22 mouse cellular contexts compared by ENCODE assay signal in the genomic region with DNA sequence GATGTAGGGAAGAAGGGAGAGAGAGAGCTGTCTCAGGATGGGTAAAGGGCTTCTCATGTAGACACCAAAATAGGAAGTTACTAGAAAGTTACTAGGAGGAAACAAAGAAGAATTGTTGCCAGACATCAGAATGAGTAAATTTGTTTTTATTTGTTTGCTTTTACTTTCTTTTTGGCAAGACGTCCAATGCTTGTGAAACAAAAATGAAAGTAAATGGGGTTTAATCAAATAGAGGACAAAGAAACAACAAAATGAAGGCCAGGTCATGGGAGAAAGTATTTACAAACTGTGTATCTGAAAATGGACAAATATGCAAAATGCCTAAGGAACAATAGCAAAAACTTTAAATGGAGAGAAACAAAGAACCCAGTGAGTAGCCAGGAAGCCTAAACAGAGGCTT. TPM values are rescaled to one million over a fixed set of nuclear protein-coding genes. Genes with fewer than 3 reads are reported as not detected.
"Had no signal": no experiment of that assay in that cellular context is flagged by ENCODE, and none has a peak within 500 bp of the region (broad histone marks: within the 10 kb centered on the region; RNA-seq: fewer than 3 reads in every experiment).

No protein-coding gene starts in this region.

- DNase-seq: gastrocnemius, adult 2 months; gastrocnemius, postnatal 10 days; gastrocnemius, postnatal 25 days; heart, postnatal 4 days; kidney, adult 18-20 months; kidney, adult 8-10 months; kidney, postnatal 25 days; kidney, postnatal 4 days; liver, embryonic 13.5 days had no signal

- H3K4me3 ChIP-seq: gastrocnemius, adult 2 months; heart, embryonic 10.5 days; heart, embryonic 12.5 days; hindbrain, embryonic 10.5 days; hindbrain, embryonic 12.5 days; intestine, embryonic 15.5 days; layer of hippocampus, adult 2 months; left cerebral cortex, adult 2 months; limb, embryonic 10.5 days; limb, embryonic 12.5 days; liver, embryonic 13.5 days had no signal

- ATAC-seq: inflammation-experienced regulatory T-cells, adult 6 months; intestine, embryonic 15.5 days; intestine, postnatal 0 days had no signal

- H3K27me3 ChIP-seq: heart, embryonic 12.5 days; hindbrain, embryonic 12.5 days; intestine, embryonic 15.5 days; limb, embryonic 12.5 days; liver, embryonic 13.5 days had no signal

- H3K9me3 ChIP-seq: heart, embryonic 10.5 days; heart, embryonic 12.5 days; hindbrain, embryonic 10.5 days; hindbrain, embryonic 12.5 days; intestine, embryonic 15.5 days; limb, embryonic 10.5 days; limb, embryonic 12.5 days; liver, embryonic 13.5 days had no signal

- H3K36me3 ChIP-seq: heart, embryonic 10.5 days; heart, embryonic 12.5 days; hindbrain, embryonic 10.5 days; hindbrain, embryonic 12.5 days; intestine, embryonic 15.5 days; limb, embryonic 10.5 days; limb, embryonic 12.5 days; liver, embryonic 13.5 days had no signal

- H3K9ac ChIP-seq: heart, embryonic 12.5 days; hindbrain, embryonic 12.5 days; hindbrain, embryonic 14.5 days; intestine, embryonic 15.5 days; limb, embryonic 12.5 days; liver, embryonic 13.5 days had no signal

- H3K4me2 ChIP-seq: heart, embryonic 12.5 days; hindbrain, embryonic 12.5 days; hindbrain, embryonic 14.5 days; intestine, embryonic 15.5 days; limb, embryonic 12.5 days; liver, embryonic 11.5 days; liver, embryonic 13.5 days had no signal

- H3K4me1 ChIP-seq: heart, embryonic 10.5 days; heart, embryonic 12.5 days; intestine, embryonic 15.5 days; limb, embryonic 10.5 days; liver, embryonic 13.5 days had no signal

- H3K27ac ChIP-seq: gastrocnemius, adult 2 months; heart, embryonic 10.5 days; hindbrain, embryonic 10.5 days; hindbrain, embryonic 12.5 days; hindbrain, embryonic 14.5 days; intestine, embryonic 15.5 days; layer of hippocampus, adult 2 months; left cerebral cortex, adult 2 months; limb, embryonic 10.5 days; limb, embryonic 12.5 days; liver, embryonic 13.5 days had no signal

RNA-seq across cellular contexts. Expression of a gene that starts 11.6 kb away (rescaled TPM):
- polyA plus RNA-seq: inflammation-experienced regulatory T-cells, adult 6 months had no signal

RNA-seq across cellular contexts. Expression of a gene that starts 37.0 kb away (rescaled TPM):
- polyA plus RNA-seq: heart, embryonic 12.5 days; hindbrain, embryonic 10.5 days; hindbrain, embryonic 12.5 days; inflammation-experienced regulatory T-cells, adult 6 months had no signal
